Mouse (Mus musculus): ENCODE data around the gene Pdcd4. TPM values are rescaled to one million over a fixed set of nuclear protein-coding genes. Genes with fewer than 3 reads are reported as not detected.

Gene Pdcd4
- total RNA-seq (2014; rRNA removed) (10.0 and 13.1 TPM in 2 replicates), polyA plus RNA-seq (2015; fragmentation: Nextera tagmentation; extraction: Ambion mirVana) (83.9 and 90.8 TPM in 2 replicates)

DNA sequence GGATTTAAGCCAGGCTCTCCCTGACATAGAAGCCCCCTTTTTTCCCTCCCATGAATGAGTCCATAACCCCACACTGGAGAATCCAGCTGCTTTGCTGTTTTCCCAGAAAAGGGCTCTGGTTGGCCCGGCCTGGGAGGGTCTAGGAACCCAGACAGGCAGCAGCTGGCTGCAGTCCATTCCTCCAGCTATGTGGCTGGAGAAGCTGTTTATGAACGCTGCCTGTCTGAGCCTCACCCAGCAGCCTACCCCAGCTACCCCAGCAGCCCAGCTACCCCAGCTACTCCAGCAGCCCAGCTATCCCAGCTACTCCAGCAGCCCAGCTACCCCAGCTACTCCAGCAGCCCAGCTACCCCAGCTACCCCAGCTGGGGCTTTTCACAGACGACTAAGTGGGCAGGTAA is at the start of gene Pdcd4:
TSS of gene Pdcd4 (plus strand) at position 171 of the 400 bp plus-strand sequence.
- Histone ChIP-seq H3K36me3 (ENCODE audit: insufficient read depth, low read length) (no peaks in the 10 kb centered on the region), H3K27ac (peak within 1 kb of the TSS; percentile 32; the same call in 1 of the 2 replicates), H3K4me2 (ENCODE audit: low read depth, low read length) (no peak within 1 kb of the TSS), H3K9me3 (ENCODE audit: low read length) (no peaks in the 10 kb centered on the region), H3K9ac (replicated peaks; ENCODE audit: low read length) (no peak within 1 kb of the TSS), H3K4me3 (ENCODE audit: low read length) (no peak within 1 kb of the TSS), H3K27me3 (ENCODE audit: insufficient read depth, low read length) (no peaks in the 10 kb centered on the region), H3K4me1 (ENCODE audit: insufficient read depth, low read length) (no peaks in the 10 kb centered on the region)
- 45% methylated on average over 3 of the region's 3 CpGs for WGBS
- no peak for TF ChIP-seq CTCF (IDR thresholded peaks at IDR 0.05; ENCODE audit: low read depth)
- DNase-seq (ENCODE audit: low spot score) (no peak), ATAC-seq (no peak)

DNA sequence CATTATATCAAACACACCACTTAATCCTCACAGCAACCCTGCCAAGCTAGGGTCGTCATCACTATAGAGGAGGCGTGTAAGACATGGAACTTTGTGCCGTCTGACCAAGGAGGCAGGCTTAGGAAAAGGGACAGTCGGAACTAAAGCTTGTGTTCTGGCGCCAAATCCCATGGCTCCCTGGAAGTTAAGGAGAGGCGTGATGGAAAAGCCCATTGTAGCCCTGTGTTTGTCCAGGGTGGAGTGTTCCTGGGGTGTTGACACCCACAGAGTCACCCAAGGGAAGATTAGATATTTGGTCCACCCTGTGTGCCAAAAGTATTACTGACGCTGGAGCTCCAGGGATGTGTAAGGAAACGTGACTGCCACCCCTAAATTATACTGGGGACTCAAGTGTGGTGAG is 48.1 kb upstream of the Pdcd4 start:
- Histone ChIP-seq H3K4me1 (ENCODE audit: insufficient read depth, low read length) (no peaks in the 10 kb centered on the region; the same call in 1 of the 2 replicates), H3K4me2 (ENCODE audit: low read depth, low read length) (no peak overlapping the region), H3K4me3 (ENCODE audit: low read length) (no peak overlapping the region), H3K9ac (replicated peaks; ENCODE audit: low read length) (no peak overlapping the region), H3K36me3 (ENCODE audit: insufficient read depth, low read length) (no peaks in the 10 kb centered on the region), H3K27me3 (ENCODE audit: insufficient read depth, low read length) (no peaks in the 10 kb centered on the region), H3K9me3 (ENCODE audit: low read length) (no peaks in the 10 kb centered on the region), H3K27ac (no peak overlapping the region)
- ATAC-seq (no peak), DNase-seq (ENCODE audit: low spot score) (no peak)
- WGBS, result 88% methylated on average over 8 of the region's 8 CpGs
- no peak for TF ChIP-seq CTCF (IDR thresholded peaks at IDR 0.05; ENCODE audit: low read depth)

DNA sequence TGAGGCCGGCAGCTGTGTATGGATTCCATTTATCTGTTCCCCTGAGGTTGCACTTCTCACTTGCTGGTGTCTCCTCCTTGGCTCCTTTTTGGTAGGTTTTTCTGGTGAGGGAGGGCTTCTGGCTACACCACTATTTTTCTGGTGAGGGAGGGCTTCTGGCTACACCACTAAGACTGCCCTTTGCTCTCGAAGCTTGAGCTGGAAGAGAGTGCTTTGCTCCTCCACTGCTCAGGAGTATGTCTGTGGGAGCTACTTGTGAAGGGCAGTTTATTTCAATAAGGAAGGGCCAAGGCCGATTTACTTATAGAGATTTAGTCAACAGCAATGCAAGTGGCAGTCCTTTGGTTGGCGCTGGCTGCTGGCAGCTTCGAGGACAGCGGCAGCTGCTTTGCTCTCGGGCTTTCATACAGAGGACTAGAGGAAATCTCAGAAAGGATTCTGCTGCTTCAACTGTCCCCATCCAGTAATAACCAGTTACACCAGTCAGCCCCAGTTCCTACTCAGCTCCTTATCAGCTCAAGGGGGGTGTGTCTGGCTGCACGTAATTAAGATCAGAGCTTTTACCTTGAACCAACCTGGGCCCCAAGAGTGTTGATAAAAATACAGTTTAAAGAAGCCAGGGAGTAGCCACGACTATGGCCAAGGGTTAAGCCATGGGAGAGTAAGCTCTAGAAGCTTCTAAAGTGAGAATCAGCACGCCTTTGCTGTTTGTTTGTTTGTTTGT is 43.6 kb upstream of the Pdcd4 start:
- no peaks in the 10 kb centered on the region for H3K9me3 ChIP-seq (ENCODE audit: low read length)
- WGBS, result 78% methylated on average over 10 of the region's 10 CpGs
- H3K27me3 ChIP-seq (ENCODE audit: insufficient read depth, low read length), result no peaks in the 10 kb centered on the region
- no peak overlapping the region for H3K4me2 ChIP-seq (ENCODE audit: low read depth, low read length)
- no peak overlapping the region for H3K9ac ChIP-seq (replicated peaks; ENCODE audit: low read length)
- TF ChIP-seq CTCF (IDR thresholded peaks at IDR 0.05; ENCODE audit: low read depth), result no peak
- no peak for DNase-seq (ENCODE audit: low spot score)
- ATAC-seq, result no peak
- no peaks in the 10 kb centered on the region for H3K36me3 ChIP-seq (ENCODE audit: insufficient read depth, low read length)
- H3K27ac ChIP-seq, result no peak overlapping the region
- H3K4me1 ChIP-seq (ENCODE audit: insufficient read depth, low read length), result peaks cover 28% of the 10 kb centered on the region
- no peak overlapping the region for H3K4me3 ChIP-seq (ENCODE audit: low read length)

DNA sequence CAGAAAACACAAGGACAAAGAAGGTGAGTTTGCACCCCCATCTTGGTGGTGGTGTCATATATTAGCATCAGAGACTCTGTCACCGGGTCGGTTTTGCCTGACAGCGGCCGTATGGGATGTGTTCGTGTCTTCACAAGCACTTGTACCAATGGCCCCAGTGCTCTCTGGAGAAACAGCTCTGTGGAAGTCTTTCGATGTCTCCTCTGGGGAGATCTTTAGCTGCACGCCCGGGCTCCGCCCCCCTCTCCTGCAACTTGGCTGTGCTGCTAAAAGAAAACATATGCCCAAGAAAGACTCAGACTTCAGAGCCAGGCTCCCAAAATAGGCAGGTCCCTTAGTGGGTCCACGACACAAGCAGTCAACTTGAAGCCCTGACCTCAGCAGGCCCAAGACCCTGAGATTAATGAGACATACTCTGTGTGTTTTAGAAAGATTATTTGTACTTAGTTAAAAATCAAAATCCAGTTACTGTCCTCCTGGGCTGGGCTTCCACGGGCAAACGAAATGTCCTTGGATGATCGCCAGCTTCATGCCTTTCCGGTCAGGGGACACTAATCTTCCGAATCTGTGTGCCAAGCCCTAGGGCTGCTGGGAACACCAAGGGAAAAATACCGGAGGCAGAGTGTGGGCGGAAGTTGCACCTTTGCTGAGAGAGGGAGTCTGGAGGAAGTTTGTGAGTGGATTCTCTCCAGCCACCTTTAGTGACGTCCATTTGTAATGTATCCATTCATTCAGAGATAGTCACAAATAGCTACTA is 41.7 kb upstream of the Pdcd4 start:
- H3K4me3 ChIP-seq (ENCODE audit: low read length), result no peak overlapping the region
- ATAC-seq (no peak), DNase-seq (ENCODE audit: low spot score) (peak; percentile 79)
- H3K27ac ChIP-seq, result peak overlapping the region; percentile 91
- H3K36me3 ChIP-seq (ENCODE audit: insufficient read depth, low read length), result no peaks in the 10 kb centered on the region
- peaks cover 32% of the 10 kb centered on the region for H3K4me1 ChIP-seq (ENCODE audit: insufficient read depth, low read length)
- no peaks in the 10 kb centered on the region for H3K27me3 ChIP-seq (ENCODE audit: insufficient read depth, low read length)
- TF ChIP-seq CTCF (IDR thresholded peaks at IDR 0.05; ENCODE audit: low read depth), result no peak
- 0 out of 2 replicates have a peak overlapping the region, but pooled peaks have one; percentile 16 for H3K4me2 ChIP-seq (ENCODE audit: low read depth, low read length)
- no peak overlapping the region for H3K9ac ChIP-seq (replicated peaks; ENCODE audit: low read length)
- 41% methylated on average over 18 of the region's 18 CpGs for WGBS
- H3K9me3 ChIP-seq (ENCODE audit: low read length), result no peaks in the 10 kb centered on the region

DNA sequence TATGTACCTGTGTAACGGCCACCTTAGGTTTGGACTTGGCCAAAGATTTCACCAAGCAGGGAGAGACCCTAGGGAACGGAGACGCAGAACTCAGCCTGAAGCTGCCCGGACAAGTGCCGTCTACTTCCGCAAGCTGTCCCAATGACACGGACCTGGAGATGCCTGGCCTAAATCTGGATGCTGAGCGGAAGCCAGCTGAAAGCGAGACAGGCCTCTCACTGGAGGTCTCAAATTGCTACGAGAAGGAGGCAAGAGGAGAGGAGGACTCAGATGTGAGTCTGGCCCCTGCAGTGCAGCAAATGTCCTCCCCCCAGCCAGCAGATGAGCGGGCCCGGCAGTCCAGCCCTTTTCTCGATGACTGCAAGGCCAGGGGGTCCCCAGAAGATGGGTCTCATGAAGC is 40.7 kb upstream of the Pdcd4 start:
- ATAC-seq, result no peak
- peak overlapping the region; percentile 91 for H3K27ac ChIP-seq
- no peak for TF ChIP-seq CTCF (IDR thresholded peaks at IDR 0.05; ENCODE audit: low read depth)

DNA sequence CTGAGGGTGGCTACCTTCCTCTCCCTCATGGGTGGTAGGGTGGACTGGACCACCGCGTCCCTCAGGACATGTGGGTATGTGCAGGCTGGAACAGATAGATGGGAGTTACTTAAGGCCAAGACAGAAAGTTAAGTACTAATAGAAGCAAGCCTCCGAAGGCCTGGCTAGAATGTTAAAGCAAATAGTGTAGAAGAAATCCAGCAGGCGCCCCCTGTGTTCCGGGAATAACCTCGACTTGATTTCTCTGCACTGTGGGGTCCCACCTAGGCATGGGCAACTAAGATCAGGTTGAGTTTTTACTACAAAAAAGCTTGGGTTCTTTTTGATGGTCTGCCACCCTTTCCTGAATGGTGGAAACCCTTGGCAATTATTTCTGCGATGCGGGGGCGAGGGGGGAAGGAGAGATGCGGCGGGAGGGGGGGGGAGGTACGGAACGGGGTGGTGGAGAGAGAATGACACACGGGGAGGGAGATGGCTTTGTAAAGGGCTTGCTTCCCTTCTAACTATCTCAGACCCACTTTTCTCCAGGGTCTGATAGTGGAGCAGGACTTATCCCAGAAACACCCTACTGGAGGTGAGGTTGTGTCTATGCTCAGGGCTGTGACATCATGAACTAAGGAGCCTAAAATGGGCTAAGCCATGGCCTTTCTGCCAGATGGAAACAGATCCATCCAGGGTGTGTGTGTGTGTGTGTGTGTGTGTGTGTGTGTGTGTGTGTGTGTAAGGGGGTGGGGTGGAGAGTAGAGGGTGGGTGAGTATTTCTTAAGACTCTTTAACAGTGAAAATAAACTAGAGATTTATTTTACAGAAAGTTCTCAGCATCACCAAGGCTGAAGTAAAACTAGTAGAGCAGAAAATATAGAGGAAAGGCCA is 40.0 kb upstream of the Pdcd4 start:
- H3K27ac ChIP-seq, result peak overlapping the region; percentile 91
- no peaks in the 10 kb centered on the region for H3K9me3 ChIP-seq (ENCODE audit: low read length)
- 58% methylated on average over 14 of the region's 14 CpGs for WGBS
- peaks cover 32% of the 10 kb centered on the region for H3K4me1 ChIP-seq (ENCODE audit: insufficient read depth, low read length)
- ATAC-seq (peak; percentile 46), DNase-seq (ENCODE audit: low spot score) (no peak)
- no peaks in the 10 kb centered on the region for H3K36me3 ChIP-seq (ENCODE audit: insufficient read depth, low read length)
- no peak overlapping the region for H3K9ac ChIP-seq (replicated peaks; ENCODE audit: low read length)
- H3K4me3 ChIP-seq (ENCODE audit: low read length), result no peak overlapping the region
- TF ChIP-seq CTCF (IDR thresholded peaks at IDR 0.05; ENCODE audit: low read depth), result no peak
- no peaks in the 10 kb centered on the region for H3K27me3 ChIP-seq (ENCODE audit: insufficient read depth, low read length)
- peak overlapping the region; percentile 42 for H3K4me2 ChIP-seq (ENCODE audit: low read depth, low read length)

More for the DNA sequence above, 40.7 kb upstream of the Pdcd4 start:
- 51% methylated on average over 13 of the region's 13 CpGs for WGBS
- peak; percentile 15 for DNase-seq (ENCODE audit: low spot score)
- H3K4me3 ChIP-seq (ENCODE audit: low read length), result no peak overlapping the region
- no peaks in the 10 kb centered on the region for H3K27me3 ChIP-seq (ENCODE audit: insufficient read depth, low read length)
- H3K9ac ChIP-seq (replicated peaks; ENCODE audit: low read length), result no peak overlapping the region
- H3K36me3 ChIP-seq (ENCODE audit: insufficient read depth, low read length), result no peaks in the 10 kb centered on the region
- H3K4me2 ChIP-seq (ENCODE audit: low read depth, low read length), result no peak overlapping the region
- H3K9me3 ChIP-seq (ENCODE audit: low read length), result no peaks in the 10 kb centered on the region
- H3K4me1 ChIP-seq (ENCODE audit: insufficient read depth, low read length), result peaks cover 32% of the 10 kb centered on the region
